Mouse (Mus musculus): ENCODE data around the gene Btbd16. TPM values are rescaled to one million over a fixed set of nuclear protein-coding genes. Genes with fewer than 3 reads are reported as not detected.

Btbd16 gene
- total RNA-seq, 2 experiments from 2014 or later: 0.25 to 0.29 TPM

- no peak for ATAC-seq (ENCODE audit: poor library complexity, severe bottlenecking)
Observed at GRCm38 (mm10) chr7:130855681-130856080, 81.8 kb downstream of the Btbd16 start.

GRCm38 (mm10) chr7:130857973-130858372 is 84.1 kb downstream of the Btbd16 start:
- ATAC-seq (ENCODE audit: poor library complexity, severe bottlenecking): peak; percentile 79

DNA sequence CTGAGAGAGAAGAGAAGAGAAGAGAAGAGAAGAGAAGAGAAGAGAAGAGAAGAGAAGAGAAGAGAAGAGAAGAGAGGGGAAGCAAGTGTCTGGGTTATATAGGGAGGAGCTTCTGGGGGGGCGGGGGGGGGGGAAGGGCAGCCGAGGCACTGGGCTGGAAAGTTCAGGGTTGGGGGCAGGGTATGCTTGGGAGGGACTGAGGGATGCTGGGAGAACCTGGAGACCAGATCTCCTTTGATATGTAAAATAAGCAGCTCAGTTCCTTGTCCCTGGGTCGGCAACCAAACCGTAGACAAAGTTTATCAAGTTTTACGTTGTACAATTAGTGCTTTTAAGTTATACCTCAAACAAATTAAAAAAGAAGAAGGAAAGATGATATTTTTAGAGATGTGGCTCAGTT is 86.1 kb downstream of the Btbd16 start:
- ATAC-seq (ENCODE audit: poor library complexity, severe bottlenecking): no peak

DNA sequence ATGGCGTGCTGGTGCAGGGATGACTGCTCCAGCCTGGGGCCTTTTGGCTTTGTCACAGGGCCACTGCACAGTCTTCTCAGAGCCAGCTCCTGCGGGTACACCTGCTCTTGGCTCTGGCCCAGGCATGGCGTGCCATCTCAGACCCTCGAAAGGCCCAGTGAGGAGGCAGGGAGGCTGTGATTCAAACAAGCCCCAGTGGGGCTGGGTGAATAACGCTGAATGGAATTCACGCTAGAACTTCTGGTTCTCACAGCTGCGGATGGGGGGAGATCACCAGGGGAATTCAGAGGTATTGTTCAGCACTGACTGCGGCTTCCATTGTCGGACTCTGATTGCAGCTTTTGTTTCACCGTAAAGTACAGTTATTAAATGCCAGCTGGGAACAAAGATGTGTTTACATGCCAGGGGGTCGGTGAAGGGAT is 86.9 kb downstream of the Btbd16 start:
- no peak for ATAC-seq (ENCODE audit: poor library complexity, severe bottlenecking)

DNA sequence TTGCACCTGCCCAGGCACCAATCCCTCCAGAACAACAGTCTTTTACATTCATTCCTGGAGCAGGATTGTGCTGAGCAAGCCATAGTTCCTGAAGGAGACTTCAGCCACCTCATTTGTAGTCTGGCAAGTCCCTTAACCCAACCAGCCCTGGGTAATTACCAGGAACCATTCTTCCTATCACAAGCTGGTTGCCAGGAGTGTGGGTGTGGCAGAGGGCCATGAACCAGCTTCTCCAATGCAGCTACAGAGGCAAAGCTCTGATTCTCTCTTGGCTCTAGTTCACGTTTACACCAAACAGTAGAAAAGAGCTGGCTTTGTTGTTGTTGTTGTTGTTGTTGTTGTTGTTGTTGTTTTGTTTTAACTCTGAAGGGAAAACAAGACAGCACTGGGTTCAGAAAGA is 88.6 kb downstream of the Btbd16 start:
- no peak for ATAC-seq (ENCODE audit: poor library complexity, severe bottlenecking)

DNA sequence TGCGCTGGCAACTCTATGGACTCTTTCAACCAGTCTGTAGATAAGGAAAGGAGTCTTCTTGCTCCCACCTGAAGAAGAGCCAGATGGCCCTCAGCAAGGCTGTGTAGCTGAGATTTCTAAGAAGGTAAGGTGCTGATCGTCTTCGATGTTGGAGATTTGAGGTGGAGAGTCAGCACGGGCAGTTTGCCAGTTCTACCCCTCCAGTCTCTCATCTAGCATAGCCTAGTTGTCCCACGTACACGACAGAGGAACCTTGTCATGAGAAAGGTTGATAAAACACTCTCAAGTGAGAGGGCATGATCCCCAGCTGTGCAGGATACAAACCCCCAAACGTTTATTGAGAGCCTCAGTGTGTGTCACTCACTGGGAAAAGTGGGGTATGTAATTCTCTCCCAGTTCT is 90.8 kb downstream of the Btbd16 start:
- ATAC-seq (ENCODE audit: poor library complexity, severe bottlenecking): no peak

DNA sequence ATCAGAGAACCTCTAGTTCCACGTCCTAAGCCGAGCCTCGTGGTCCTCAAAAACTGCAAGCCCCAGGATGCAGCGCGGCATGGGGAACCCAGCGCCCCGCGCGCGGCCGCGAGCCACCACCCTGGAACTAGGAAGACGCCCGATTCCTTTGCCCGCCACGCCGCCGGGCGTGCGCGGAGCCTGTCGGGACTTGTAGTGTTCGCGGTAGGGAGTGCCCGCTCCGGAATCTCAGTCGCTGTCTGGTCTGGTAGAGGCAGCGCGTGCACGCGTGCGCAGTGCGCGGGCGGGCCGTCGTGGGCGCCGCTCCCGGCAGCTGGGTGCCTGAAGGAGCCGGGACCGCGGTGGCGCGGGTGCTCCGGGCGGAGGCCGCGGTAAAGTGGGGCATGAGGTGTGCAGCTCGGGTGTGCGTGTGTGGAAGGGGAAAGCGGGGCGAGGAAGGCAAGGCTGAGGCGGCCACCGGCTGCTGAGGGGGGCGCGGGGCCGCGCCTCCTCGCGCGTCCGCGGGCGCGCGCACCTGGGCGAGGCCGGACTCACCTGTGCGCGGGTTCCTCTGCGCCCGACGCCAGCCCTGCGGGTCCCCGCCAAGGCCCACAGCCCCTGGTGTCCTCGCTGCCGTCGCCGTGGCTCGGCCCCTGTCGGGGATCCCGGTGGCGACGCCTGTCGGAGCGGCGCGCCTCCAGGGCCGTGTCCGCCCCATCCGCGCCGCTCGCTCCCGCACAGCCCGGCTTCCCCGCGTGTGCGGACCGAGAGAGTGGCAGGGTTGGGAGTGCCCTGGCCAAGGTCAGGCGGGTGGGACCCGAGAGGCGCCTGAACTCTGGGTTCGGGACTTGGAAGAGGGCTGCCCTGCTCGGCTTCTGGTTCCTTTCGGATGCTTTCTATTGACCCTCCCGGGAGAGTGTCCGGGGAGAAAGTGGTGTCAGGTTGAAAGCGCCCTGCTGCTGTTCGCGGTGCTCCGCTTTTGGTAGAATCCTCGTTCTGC is 92.0 kb downstream of the Btbd16 start, which contains the start of gene Plekha1:
Gene Plekha1 (plus strand): TSS at position 144 of the 979 bp plus-strand sequence.
- peak; percentile 98 for ATAC-seq (ENCODE audit: poor library complexity, severe bottlenecking)

DNA sequence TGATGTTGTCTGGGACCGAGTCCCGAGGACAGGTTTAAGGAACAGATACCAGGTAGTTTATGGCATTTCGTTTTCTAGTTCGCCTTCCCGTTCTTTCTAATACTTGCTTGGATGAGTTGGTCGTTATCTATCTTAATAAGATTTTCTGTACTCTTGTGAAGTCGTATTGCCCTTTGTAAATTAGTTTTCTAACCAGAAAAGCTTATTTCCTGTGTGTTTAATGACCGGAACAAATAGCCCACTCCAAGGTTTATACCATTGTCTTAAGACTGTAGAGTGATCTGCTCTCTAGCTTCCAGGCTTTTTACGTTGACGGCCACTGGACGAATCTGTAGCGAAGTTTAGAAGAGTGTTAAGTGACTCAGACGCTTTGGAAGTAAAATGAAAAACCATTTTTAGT is 92.8 kb downstream of the Btbd16 start:
- peak; percentile 7; the same call in 1 of the 2 replicates for ATAC-seq (ENCODE audit: poor library complexity, severe bottlenecking)

DNA sequence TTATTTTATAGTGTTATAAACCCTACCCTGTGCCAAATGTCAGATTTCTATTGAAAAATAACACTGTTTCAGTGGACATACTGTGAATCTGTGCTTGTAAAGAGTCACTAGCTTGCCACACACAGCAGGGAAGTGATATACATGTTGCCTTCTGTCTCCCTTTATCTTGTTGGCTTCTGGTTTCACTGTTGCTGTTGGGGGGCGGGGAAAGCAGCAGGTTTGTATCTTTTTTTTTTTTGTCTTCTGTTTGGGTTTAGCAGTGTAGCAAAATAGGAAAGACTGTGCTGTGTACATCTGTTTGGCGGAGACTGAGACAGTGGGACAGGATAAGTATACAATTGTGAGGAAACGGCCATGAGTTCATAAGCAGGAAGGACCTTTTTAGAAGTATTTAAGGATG is 93.4 kb downstream of the Btbd16 start:
- no peak for ATAC-seq (ENCODE audit: poor library complexity, severe bottlenecking)

Other genes with a start within 250 kb of the Btbd16 start
- gene Nsmce4a, start 201.0 kb upstream of the Btbd16 start, total RNA-seq (2015): 152 and 195 TPM in 2 replicates
- 146 and 152 TPM in 2 replicates for gene Nsmce4a, start 201.0 kb upstream of the Btbd16 start, total RNA-seq (2017)
- 0.38 and 1.8 TPM in 2 replicates for gene Tacc2, start 196.6 kb upstream of the Btbd16 start, total RNA-seq (2015)
- 0.16 and 0.22 TPM in 2 replicates for gene Tacc2, start 196.6 kb upstream of the Btbd16 start, total RNA-seq (2017)
- 36.5 and 38.9 TPM in 2 replicates for gene Plekha1, start 91.7 kb downstream of the Btbd16 start, total RNA-seq (2015)
- 56.6 and 57.7 TPM in 2 replicates for gene Plekha1, start 91.7 kb downstream of the Btbd16 start, total RNA-seq (2017)
- 0.68 TPM in 1 of 2 replicates, not detected in the other for gene Htra1, start 162.0 kb downstream of the Btbd16 start, total RNA-seq (2015)
- 0.65 TPM in 1 of 2 replicates, not detected in the other for gene Htra1, start 162.0 kb downstream of the Btbd16 start, total RNA-seq (2017)